Mouse (Mus musculus) forebrain, embryonic 16.5 days (tissue): ENCODE measurements at regions not wholly inside any gene's neighbourhood (a gene's known extent, or its start where the extent isn't known, plus 50 kb on each side); places are given as distances from the start of the nearest gene placed in this dataset.

ENCODE experiments used
- ATAC-seq: fragments of 200-750 bp; cut with Nextera tagmentation; 2 replicates; pipeline ENCODE4 v1.8.0; 2017; ENCODE audit warnings: mild to moderate bottlenecking, moderate library complexity
- H3K27ac ChIP-seq: fragments of 300-500 bp; sonication (generic); 2 replicates; pipeline ENCODE4 v1.5.1; 2014; ENCODE audit warnings: low read length, control low read depth
- H3K27me3 ChIP-seq: fragments of 300-500 bp; sonication (generic); replicated peaks from 2 replicates; pipeline ENCODE4 v1.6.1; 2014; ENCODE audit warnings: low read length; ENCODE audit not compliant: control insufficient read depth, insufficient read depth
- H3K36me3 ChIP-seq: fragments of 300-500 bp; sonication (generic); 2 replicates; pipeline ENCODE4 v1.6.1; 2014; ENCODE audit not compliant: control insufficient read depth, insufficient read depth
- H3K4me1 ChIP-seq: fragments of 300-500 bp; sonication (generic); replicated peaks from 2 replicates; pipeline ENCODE4 v1.6.1; 2014; ENCODE audit warnings: low read length; ENCODE audit not compliant: control insufficient read depth, insufficient read depth
- H3K4me2 ChIP-seq: fragments of 300-500 bp; sonication (generic); 2 replicates; pipeline ENCODE4 v1.6.1; 2014; ENCODE audit warnings: mild to moderate bottlenecking, low read length, control low read depth
- H3K4me3 ChIP-seq: fragments of 300-500 bp; sonication (generic); replicated peaks from 2 replicates; pipeline ENCODE4 v1.5.1; 2014; ENCODE audit warnings: mild to moderate bottlenecking, low read length, control low read depth
- H3K9ac ChIP-seq: fragments of 300-500 bp; sonication (generic); replicated peaks from 2 replicates; pipeline ENCODE4 v1.6.1; 2014; ENCODE audit warnings: low read depth, low read length, control low read depth
- H3K9me3 ChIP-seq: fragments of 300-500 bp; sonication (generic); 2 replicates; pipeline ENCODE4 v1.6.1; 2016; ENCODE audit warnings: low read length; ENCODE audit not compliant: control insufficient read depth
- WGBS: fragments of 180-500 bp; shearing (Covaris S2); extraction: QIAGEN DNeasy Blood & Tissue Kit; methylation state at CpG from one replicate; pipeline ENCODE4 v1.1.7; 2014; 5-methylcytosine and 5-hydroxymethylcytosine counted together

GRCm38 (mm10) chr9:61091036-61091435 lies 281.1 kb upstream of the Tle3 start:
- H3K9ac ChIP-seq, result no peak overlapping the region
- H3K4me3 ChIP-seq, result no peak overlapping the region
- H3K27me3 ChIP-seq, result no peaks in the 10 kb centered on the region
- no peak overlapping the region for H3K27ac ChIP-seq
- H3K36me3 ChIP-seq, result no peaks in the 10 kb centered on the region
- no peak overlapping the region for H3K4me2 ChIP-seq
- no peaks in the 10 kb centered on the region for H3K9me3 ChIP-seq
- H3K4me1 ChIP-seq, result peaks cover 22% of the 10 kb centered on the region
- WGBS, result 97% methylated on average over 2 of the region's 2 CpGs
- ATAC-seq, result no peak

- Histone ChIP-seq H3K4me1 (peaks cover 22% of the 10 kb centered on the region), H3K36me3 (no peaks in the 10 kb centered on the region), H3K27ac (peak overlapping the region; percentile 58; the same call in 1 of the 2 replicates), H3K27me3 (no peaks in the 10 kb centered on the region), H3K4me2 (no peak overlapping the region), H3K4me3 (no peak overlapping the region), H3K9me3 (no peaks in the 10 kb centered on the region), H3K9ac (no peak overlapping the region)
- peak; percentile 87 for ATAC-seq
- WGBS, result 17% methylated on average over 13 of the region's 13 CpGs
Observed at GRCm38 (mm10) chr9:61092834-61093479, 279.2 kb upstream of the Tle3 start.

GRCm38 (mm10) chr9:61095069-61095775 lies 276.9 kb upstream of the Tle3 start:
- peaks cover 22% of the 10 kb centered on the region for H3K4me1 ChIP-seq
- H3K4me2 ChIP-seq, result no peak overlapping the region
- H3K9ac ChIP-seq, result no peak overlapping the region
- no peak for ATAC-seq
- no peak overlapping the region for H3K27ac ChIP-seq
- H3K36me3 ChIP-seq, result no peaks in the 10 kb centered on the region
- WGBS, result 61% methylated on average over 2 of the region's 2 CpGs
- H3K27me3 ChIP-seq, result no peaks in the 10 kb centered on the region
- no peaks in the 10 kb centered on the region for H3K9me3 ChIP-seq
- no peak overlapping the region for H3K4me3 ChIP-seq

- no peak overlapping the region; the same call in 1 of the 2 replicates for H3K4me2 ChIP-seq
- H3K36me3 ChIP-seq, result no peaks in the 10 kb centered on the region
- peaks cover 9% of the 10 kb centered on the region for H3K27me3 ChIP-seq
Observed at GRCm38 (mm10) chr9:61101741-61102450, 270.3 kb upstream of the Tle3 start.

GRCm38 (mm10) chr9:61102451-61103358 lies 269.5 kb upstream of the Tle3 start:
- 7% methylated on average over 24 of the region's 24 CpGs for WGBS
- Histone ChIP-seq H3K27ac (no peak overlapping the region), H3K9me3 (no peaks in the 10 kb centered on the region), H3K9ac (no peak overlapping the region), H3K4me2 (peak overlapping the region; percentile 11), H3K36me3 (no peaks in the 10 kb centered on the region), H3K4me1 (peaks cover 24% of the 10 kb centered on the region), H3K27me3 (peaks cover 9% of the 10 kb centered on the region), H3K4me3 (no peak overlapping the region)
- ATAC-seq, result peak; percentile 91

More at GRCm38 (mm10) chr9:61101741-61102450, 270.3 kb upstream of the Tle3 start:
- 5% methylated on average over 7 of the region's 7 CpGs for WGBS
- H3K27ac ChIP-seq, result peak overlapping the region; percentile 58
- ATAC-seq, result peak; percentile 78
- no peak overlapping the region for H3K9ac ChIP-seq
- H3K9me3 ChIP-seq, result no peaks in the 10 kb centered on the region
- peaks cover 24% of the 10 kb centered on the region for H3K4me1 ChIP-seq
- no peak overlapping the region for H3K4me3 ChIP-seq

GRCm38 (mm10) chr9:61105550-61106280 lies 266.5 kb upstream of the Tle3 start:
- Histone ChIP-seq H3K9ac (no peak overlapping the region), H3K36me3 (no peaks in the 10 kb centered on the region), H3K4me2 (no peak overlapping the region), H3K4me1 (peaks cover 26% of the 10 kb centered on the region), H3K9me3 (no peaks in the 10 kb centered on the region), H3K27me3 (peaks cover 9% of the 10 kb centered on the region), H3K27ac (no peak overlapping the region), H3K4me3 (no peak overlapping the region)
- ATAC-seq, result no peak
- 81% methylated on average over 15 of the region's 15 CpGs for WGBS

GRCm38 (mm10) chr9:61109519-61110285 lies 262.5 kb upstream of the Tle3 start:
- Histone ChIP-seq H3K27ac (no peak overlapping the region), H3K9ac (no peak overlapping the region), H3K36me3 (no peaks in the 10 kb centered on the region), H3K4me2 (no peak overlapping the region), H3K9me3 (no peaks in the 10 kb centered on the region), H3K27me3 (peaks cover 4% of the 10 kb centered on the region; the same call in 1 of the 2 replicates), H3K4me1 (peaks cover 23% of the 10 kb centered on the region), H3K4me3 (no peak overlapping the region)
- WGBS, result 88% methylated on average over 5 of the region's 5 CpGs
- no peak for ATAC-seq

GRCm38 (mm10) chr9:61111206-61111605 lies 261.0 kb upstream of the Tle3 start:
- Histone ChIP-seq H3K4me3 (no peak overlapping the region), H3K9me3 (no peaks in the 10 kb centered on the region), H3K27ac (0 out of 2 replicates have a peak overlapping the region, but pooled peaks have one; percentile 9), H3K4me2 (peak overlapping the region; percentile 47; the same call in 1 of the 2 replicates), H3K9ac (no peak overlapping the region; the same call in 1 of the 2 replicates), H3K27me3 (no peaks in the 10 kb centered on the region), H3K4me1 (peaks cover 23% of the 10 kb centered on the region), H3K36me3 (no peaks in the 10 kb centered on the region)
- ATAC-seq, result peak; percentile 21
- WGBS, result 21% methylated on average over 7 of the region's 7 CpGs
